ENCODE assay signal across 10 mouse cellular contexts in genomic region chr4:62265154-62265836, GRCm38 (mm10). TPM values are rescaled to one million over a fixed set of nuclear protein-coding genes. Genes with fewer than 3 reads are reported as not detected.
DNase-seq lines count a peak whose midpoint lies in the region; ATAC-seq and TF ChIP-seq lines count a peak whose summit lies in the region.
"Had no signal": no experiment of that assay in that cellular context is flagged by ENCODE, and none has a peak within 500 bp of the region (broad histone marks: within the 10 kb centered on the region; RNA-seq: fewer than 3 reads in every experiment).

No protein-coding gene starts in this region.

- H3K9me3 ChIP-seq in lung, embryonic 16.5 days (ENCODE audit: control insufficient read depth, low read length) = no peaks in the 10 kb centered on the region

- ATAC-seq in granulocyte monocyte progenitor cell, adult 5-6 weeks (replicated peaks; ENCODE audit: poor library complexity, severe bottlenecking) = peak; percentile 99
- ATAC-seq in lung, embryonic 16.5 days (ENCODE audit: low read depth) = peak; percentile 96

- 56% methylated on average over 10 of the region's 10 CpGs for WGBS in lung, embryonic 16.5 days
- WGBS in cerebellum, adult 2 months = 61% methylated on average over 10 of the region's 10 CpGs

- peak; percentile 4 to 9 for DNase-seq in gastrocnemius, postnatal 4 days (ENCODE audit: low spot score in 2 of 2)
- DNase-seq in gastrocnemius, adult 8-10 months (ENCODE audit: low spot score in 2 of 2) = no peak
- DNase-seq in 3T3-L1 (ENCODE audit: low read depth, low spot score) = peak; percentile 20
- no peak for DNase-seq in layer of hippocampus, adult 11-12 months (ENCODE audit: low spot score)
- no peak for DNase-seq in cerebellum, adult 2 months
- no peak for DNase-seq in urinary bladder, adult 18-20 months (ENCODE audit: low spot score in 2 of 2)
- DNase-seq: layer of hippocampus, adult 9-11 months; thymus, postnatal 4 days had no signal

- no peaks in the 10 kb centered on the region for H3K4me1 ChIP-seq in lung, embryonic 16.5 days (replicated peaks; ENCODE audit: control insufficient read depth, insufficient read depth, low read length)
- 0 out of 2 replicates have a peak, but pooled peaks cover 3% of the 10 kb centered on the region for H3K4me1 ChIP-seq in cerebellum, adult 2 months (ENCODE audit: control insufficient read depth, insufficient read depth, low read length)

- H3K9ac ChIP-seq in lung, embryonic 16.5 days (ENCODE audit: low read length) = no peak overlapping the region

- no peaks in the 10 kb centered on the region for H3K27me3 ChIP-seq in lung, embryonic 16.5 days (ENCODE audit: control insufficient read depth, insufficient read depth, low read depth, low read length)
- no peaks in the 10 kb centered on the region for H3K27me3 ChIP-seq in cerebellum, adult 2 months (ENCODE audit: control insufficient read depth, insufficient read depth, low read length)

- TF ChIP-seq POLR2A in cerebellum, adult 2 months (IDR thresholded peaks at IDR 0.05; ENCODE audit: borderline replicate concordance, insufficient read depth, low read length) = no peak

- no peak for TF ChIP-seq CTCF in cerebellum, adult 2 months (IDR thresholded peaks at IDR 0.05; ENCODE audit: borderline replicate concordance, insufficient read depth, low read depth, low read length)

- no peaks in the 10 kb centered on the region for H3K36me3 ChIP-seq in lung, embryonic 16.5 days (ENCODE audit: control insufficient read depth, insufficient read depth, low read length)

- no peak overlapping the region for H3K4me3 ChIP-seq in lung, embryonic 16.5 days (ENCODE audit: low read length)
- H3K4me3 ChIP-seq in cerebellum, adult 2 months (replicated peaks; ENCODE audit: insufficient read depth, low read depth, low read length) = no peak overlapping the region

- H3K27ac ChIP-seq in lung, embryonic 16.5 days (ENCODE audit: low read length) = no peak overlapping the region
- no peak overlapping the region for H3K27ac ChIP-seq in cerebellum, adult 2 months (ENCODE audit: insufficient read depth, low read length)

- no peak overlapping the region for H3K4me2 ChIP-seq in lung, embryonic 16.5 days (ENCODE audit: low read depth, low read length)

RNA-seq across cellular contexts. Expression of gene Slc31a2, which starts 2.9 kb away (rescaled TPM):
- 10 to 100 TPM in 1 of 2 experiments, 1 to 10 TPM in 1; 9.5 to 12.3 TPM for total RNA-seq in gastrocnemius, postnatal 4 days (2021)
- total RNA-seq in gastrocnemius, adult 8-10 months (2022) = 1 to 10 TPM; 4.9 to 6.7 (median 5.4) TPM
- 36.4 and 39.4 TPM in 2 replicates for total RNA-seq in granulocyte monocyte progenitor cell, adult 5-6 weeks (2014; fragmentation: Nextera tagmentation)
- total RNA-seq in granulocyte monocyte progenitor cell, adult 5-6 weeks (2017) = 18.7 and 19.4 TPM in 2 replicates
- polyA plus RNA-seq in lung, embryonic 16.5 days (2015; fragmentation: Nextera tagmentation; extraction: Ambion mirVana) = 21.2 and 21.4 TPM in 2 replicates
- polyA plus RNA-seq in cerebellum, adult 2 months (2012; rRNA removed) = 16.9 and 18.2 TPM in 2 replicates

RNA-seq across cellular contexts. Expression of gene Zfp37, which starts 34.4 kb away (rescaled TPM):
- 1 to 10 TPM; 5.2 to 5.3 TPM for total RNA-seq in gastrocnemius, postnatal 4 days (2021)
- total RNA-seq in gastrocnemius, adult 8-10 months (2022) = 1 to 10 TPM in 2 of 4 experiments, under 1 TPM in 2; 0.56 to 1.1 (median 0.97) TPM
- 0.64 TPM in 1 of 2 replicates, not detected in the other for total RNA-seq in granulocyte monocyte progenitor cell, adult 5-6 weeks (2014; fragmentation: Nextera tagmentation)
- not detected in 2 replicates for total RNA-seq in granulocyte monocyte progenitor cell, adult 5-6 weeks (2017)
- 9.5 and 10.5 TPM in 2 replicates for polyA plus RNA-seq in lung, embryonic 16.5 days (2015; fragmentation: Nextera tagmentation; extraction: Ambion mirVana)
- 9.6 and 10.1 TPM in 2 replicates for polyA plus RNA-seq in cerebellum, adult 2 months (2012; rRNA removed)

Comparison
In these comparisons a context has a peak if more than half of its experiments do, and no peak if none do; other contexts are left out.
1. DNase-seq: peak in gastrocnemius, postnatal 4 days (2 of 2) and 3T3-L1 (single experiment); none in gastrocnemius, adult 8-10 months (0 of 2), layer of hippocampus, adult 11-12 months (single experiment), cerebellum, adult 2 months (0 of 2) and urinary bladder, adult 18-20 months (0 of 2).